Mouse (Mus musculus) embryonic facial prominence, embryonic 15.5 days (tissue): ENCODE results near the gene Gm5767. TPM values are rescaled to one million over a fixed set of nuclear protein-coding genes. Genes with fewer than 3 reads are reported as not detected.

Experiments used
- ATAC-seq: fragments of 200-750 bp; cut with Nextera tagmentation; 2 replicates; pipeline ENCODE4 v1.8.0; 2017; ENCODE audit warnings: low read depth, moderate TSS enrichment; ENCODE audit not compliant: insufficient number of reproducible peaks, low FRiP score, low TSS enrichment
- H3K27ac ChIP-seq: fragments of 300-500 bp; sonication (generic); replicated peaks from 2 replicates; pipeline ENCODE4 v1.5.1; 2015; ENCODE audit warnings: mild to moderate bottlenecking, inconsistent platforms
- H3K27me3 ChIP-seq: fragments of 300-500 bp; sonication (generic); 2 replicates; pipeline ENCODE4 v1.6.1; 2015; ENCODE audit warnings: inconsistent platforms
- H3K36me3 ChIP-seq: fragments of 300-500 bp; sonication (generic); 2 replicates; pipeline ENCODE4 v1.6.1; 2015; ENCODE audit warnings: mild to moderate bottlenecking, inconsistent platforms
- H3K4me1 ChIP-seq: fragments of 300-500 bp; sonication (generic); 2 replicates; pipeline ENCODE4 v1.6.1; 2015; ENCODE audit warnings: inconsistent platforms
- H3K4me2 ChIP-seq: fragments of 300-500 bp; sonication (generic); replicated peaks from 2 replicates; pipeline ENCODE4 v1.6.1; 2015; ENCODE audit warnings: mild to moderate bottlenecking, inconsistent platforms
- H3K4me3 ChIP-seq: fragments of 300-500 bp; sonication (generic); replicated peaks from 2 replicates; pipeline ENCODE4 v1.5.1; 2015; ENCODE audit warnings: mild to moderate bottlenecking, inconsistent platforms
- H3K9ac ChIP-seq: fragments of 300-500 bp; sonication (generic); 2 replicates; pipeline ENCODE4 v1.6.1; 2015; ENCODE audit warnings: inconsistent platforms
- H3K9me3 ChIP-seq: fragments of 300-500 bp; sonication (generic); replicated peaks from 2 replicates; pipeline ENCODE4 v1.6.1; 2016; ENCODE audit warnings: inconsistent platforms
- WGBS: fragments of 180-500 bp; shearing (Covaris S2); methylation state at CpG from one replicate; pipeline ENCODE4 v1.1.7; 2015; 5-methylcytosine and 5-hydroxymethylcytosine counted together
- polyA plus RNA-seq: library from polyadenylated mRNA; unstranded; fragments of >200 nt; fragmentation: Nextera tagmentation; extraction: Ambion mirVana; gene quantifications from 2 replicates; pipeline ENCODE4 v1.2.1, GENCODE M21; 2015

Gene Gm5767
- polyA plus RNA-seq = not detected in 2 replicates

GRCm38 (mm10) chr16:8680470-8680869, at the start of gene Gm5767:
Gm5767 (plus strand) TSS chr16:8680770.
- H3K27ac ChIP-seq = no peak within 1 kb of the TSS
- H3K4me2 ChIP-seq = no peak within 1 kb of the TSS
- H3K36me3 ChIP-seq = no peaks in the 10 kb centered on the region
- no peaks in the 10 kb centered on the region for H3K9me3 ChIP-seq
- H3K4me1 ChIP-seq = no peaks in the 10 kb centered on the region
- no peak within 1 kb of the TSS for H3K9ac ChIP-seq
- H3K27me3 ChIP-seq = no peaks in the 10 kb centered on the region
- WGBS = 82% methylated on average over 5 of the region's 5 CpGs
- H3K4me3 ChIP-seq = no peak within 1 kb of the TSS
- ATAC-seq = no peak

GRCm38 (mm10) chr16:8631428-8631827, 49.1 kb upstream of the Gm5767 start:
- Histone ChIP-seq H3K27ac (no peak overlapping the region), H3K4me3 (no peak overlapping the region), H3K4me1 (peaks cover 8% of the 10 kb centered on the region), H3K9me3 (no peaks in the 10 kb centered on the region), H3K4me2 (no peak overlapping the region), H3K27me3 (no peaks in the 10 kb centered on the region), H3K9ac (no peak overlapping the region), H3K36me3 (peaks cover 26% of the 10 kb centered on the region)
- 83% methylated on average over 5 of the region's 5 CpGs for WGBS
- ATAC-seq = no peak

GRCm38 (mm10) chr16:8636867-8637216, 43.7 kb upstream of the Gm5767 start:
- Histone ChIP-seq H3K36me3 (peaks cover 21% of the 10 kb centered on the region), H3K4me2 (peak overlapping the region; percentile 86), H3K4me1 (peaks cover 22% of the 10 kb centered on the region), H3K9ac (peak overlapping the region; percentile 89), H3K4me3 (peak overlapping the region; percentile 62), H3K9me3 (no peaks in the 10 kb centered on the region), H3K27me3 (no peaks in the 10 kb centered on the region), H3K27ac (peak overlapping the region; percentile 84)
- under 1% methylated on average over 13 of the region's 13 CpGs for WGBS
- ATAC-seq = peak; percentile 1; the same call in 1 of the 2 replicates

GRCm38 (mm10) chr16:8637217-8638051, 43.1 kb upstream of the Gm5767 start, which contains the start of the genes Pmm2 and Tmem186:
Pmm2 (plus strand) TSS chr16:8637674.
Tmem186 (minus strand) TSS chr16:8637712.
- peaks cover 18% of the 10 kb centered on the region for H3K36me3 ChIP-seq
- H3K9ac ChIP-seq = peak within 1 kb of the TSS; percentile 89
- ATAC-seq = peak; percentile 94
- peak within 1 kb of the TSS; percentile 84 for H3K27ac ChIP-seq
- under 1% methylated on average over 59 of the region's 59 CpGs for WGBS
- peaks cover 22% of the 10 kb centered on the region for H3K4me1 ChIP-seq
- no peaks in the 10 kb centered on the region for H3K27me3 ChIP-seq
- peak within 1 kb of the TSS; percentile 62 for H3K4me3 ChIP-seq
- H3K4me2 ChIP-seq = peak within 1 kb of the TSS; percentile 86
- H3K9me3 ChIP-seq = no peaks in the 10 kb centered on the region

- peaks cover 22% of the 10 kb centered on the region; the same call in 1 of the 2 replicates for H3K36me3 ChIP-seq
- H3K4me1 ChIP-seq = peaks cover 22% of the 10 kb centered on the region
- peak overlapping the region; percentile 86 for H3K4me2 ChIP-seq
- ATAC-seq = no peak
- 35% methylated on average over 7 of the region's 7 CpGs for WGBS
- H3K27ac ChIP-seq = peak overlapping the region; percentile 84
- H3K9ac ChIP-seq = peak overlapping the region; percentile 89
- H3K9me3 ChIP-seq = no peaks in the 10 kb centered on the region
- no peaks in the 10 kb centered on the region for H3K27me3 ChIP-seq
- H3K4me3 ChIP-seq = peak overlapping the region; percentile 62
Measured at GRCm38 (mm10) chr16:8638131-8638530, 42.4 kb upstream of the Gm5767 start.

GRCm38 (mm10) chr16:8639466-8640191, 40.9 kb upstream of the Gm5767 start:
- H3K4me2 ChIP-seq = no peak overlapping the region
- WGBS = 84% methylated on average over 11 of the region's 11 CpGs
- H3K4me1 ChIP-seq = peaks cover 22% of the 10 kb centered on the region
- peaks cover 26% of the 10 kb centered on the region for H3K36me3 ChIP-seq
- no peak overlapping the region for H3K9ac ChIP-seq
- no peak overlapping the region for H3K4me3 ChIP-seq
- H3K9me3 ChIP-seq = no peaks in the 10 kb centered on the region
- no peaks in the 10 kb centered on the region for H3K27me3 ChIP-seq
- H3K27ac ChIP-seq = no peak overlapping the region
- ATAC-seq = no peak

- Histone ChIP-seq H3K27ac (no peak overlapping the region), H3K9me3 (no peaks in the 10 kb centered on the region), H3K9ac (no peak overlapping the region), H3K4me1 (no peaks in the 10 kb centered on the region), H3K4me2 (no peak overlapping the region), H3K4me3 (no peak overlapping the region), H3K36me3 (peaks cover 57% of the 10 kb centered on the region), H3K27me3 (no peaks in the 10 kb centered on the region)
- no peak for ATAC-seq
- 69% methylated on average over 2 of the region's 2 CpGs for WGBS
Measured at GRCm38 (mm10) chr16:8643855-8644254, 36.7 kb upstream of the Gm5767 start.

- Histone ChIP-seq H3K27ac (no peak overlapping the region), H3K9me3 (no peaks in the 10 kb centered on the region), H3K36me3 (peaks cover 71% of the 10 kb centered on the region), H3K4me1 (no peaks in the 10 kb centered on the region), H3K27me3 (no peaks in the 10 kb centered on the region), H3K4me2 (no peak overlapping the region), H3K9ac (no peak overlapping the region), H3K4me3 (no peak overlapping the region)
- ATAC-seq = no peak
- 82% methylated on average over 6 of the region's 6 CpGs for WGBS
Measured at GRCm38 (mm10) chr16:8645546-8645945, 35.0 kb upstream of the Gm5767 start.

- H3K27me3 ChIP-seq = no peaks in the 10 kb centered on the region
- no peak for ATAC-seq
- no peak overlapping the region for H3K9ac ChIP-seq
- no peak overlapping the region for H3K4me3 ChIP-seq
- 88% methylated on average over 3 of the region's 3 CpGs for WGBS
- H3K27ac ChIP-seq = no peak overlapping the region
- no peaks in the 10 kb centered on the region for H3K9me3 ChIP-seq
- no peak overlapping the region for H3K4me2 ChIP-seq
- no peaks in the 10 kb centered on the region for H3K4me1 ChIP-seq
- peaks cover 91% of the 10 kb centered on the region for H3K36me3 ChIP-seq
Measured at GRCm38 (mm10) chr16:8650007-8650406, 30.6 kb upstream of the Gm5767 start.

GRCm38 (mm10) chr16:8655108-8655507, 25.5 kb upstream of the Gm5767 start:
- Histone ChIP-seq H3K27ac (no peak overlapping the region), H3K36me3 (peaks cover 88% of the 10 kb centered on the region), H3K4me3 (no peak overlapping the region), H3K4me2 (no peak overlapping the region), H3K9ac (no peak overlapping the region), H3K4me1 (no peaks in the 10 kb centered on the region), H3K9me3 (no peaks in the 10 kb centered on the region), H3K27me3 (no peaks in the 10 kb centered on the region)
- ATAC-seq = no peak
- 87% methylated on average over 6 of the region's 6 CpGs for WGBS

- H3K27me3 ChIP-seq = no peaks in the 10 kb centered on the region
- H3K4me3 ChIP-seq = no peak overlapping the region
- H3K27ac ChIP-seq = no peak overlapping the region
- no peaks in the 10 kb centered on the region for H3K9me3 ChIP-seq
- ATAC-seq = no peak
- no peak overlapping the region for H3K4me2 ChIP-seq
- no peak overlapping the region for H3K9ac ChIP-seq
- H3K4me1 ChIP-seq = no peaks in the 10 kb centered on the region
- WGBS = 74% methylated on average over 9 of the region's 9 CpGs
- H3K36me3 ChIP-seq = peaks cover 89% of the 10 kb centered on the region
Measured at GRCm38 (mm10) chr16:8655599-8655998, 25.0 kb upstream of the Gm5767 start.
